Mouse (Mus musculus) hindbrain, embryonic 12.5 days (tissue): ENCODE measurements around the gene Gm7030. TPM values are rescaled to one million over a fixed set of nuclear protein-coding genes. Genes with fewer than 3 reads are reported as not detected.
"Not testable (repeated sequence)": the region's sequence is repeated elsewhere in the genome, so short reads cannot be mapped to it uniquely, and the experiment has no call there.

Experiments used
- ATAC-seq: fragments of 200-750 bp; cut with Nextera tagmentation; 2 replicates; pipeline ENCODE4 v1.8.0; 2017; ENCODE audit warnings: moderate TSS enrichment; ENCODE audit not compliant: low FRiP score
- H3K27ac ChIP-seq: fragments of 300-500 bp; sonication (generic); 2 replicates; pipeline ENCODE4 v1.5.1; 2016; ENCODE audit warnings: mild to moderate bottlenecking
- H3K27me3 ChIP-seq: fragments of 300-500 bp; sonication (generic); 2 replicates; pipeline ENCODE4 v1.6.1; 2016; ENCODE audit warnings: mild to moderate bottlenecking
- H3K36me3 ChIP-seq: fragments of 300-500 bp; sonication (generic); 2 replicates; pipeline ENCODE4 v1.6.1; 2016; ENCODE audit warnings: mild to moderate bottlenecking
- H3K4me1 ChIP-seq: fragments of 300-500 bp; sonication (generic); 2 replicates; pipeline ENCODE4 v1.6.1; 2016
- H3K4me2 ChIP-seq: fragments of 300-500 bp; sonication (generic); replicated peaks from 2 replicates; pipeline ENCODE4 v1.6.1; 2016; ENCODE audit warnings: mild to moderate bottlenecking
- H3K4me3 ChIP-seq: fragments of 300-500 bp; sonication (generic); 2 replicates; pipeline ENCODE4 v1.5.1; 2016; ENCODE audit warnings: mild to moderate bottlenecking
- H3K9ac ChIP-seq: fragments of 300-500 bp; sonication (generic); 2 replicates; pipeline ENCODE4 v1.6.1; 2016; ENCODE audit warnings: mild to moderate bottlenecking, moderate library complexity
- H3K9me3 ChIP-seq: fragments of 300-500 bp; sonication (generic); replicated peaks from 2 replicates; pipeline ENCODE4 v1.6.1; 2016; ENCODE audit warnings: mild to moderate bottlenecking
- WGBS: fragments of 180-500 bp; shearing (Covaris S2); methylation state at CpG from one replicate; pipeline ENCODE4 v1.1.7; 2016; 5-methylcytosine and 5-hydroxymethylcytosine counted together
- polyA plus RNA-seq: library from polyadenylated mRNA; unstranded; fragments of >200 nt; fragmentation: Nextera tagmentation; extraction: Ambion mirVana; gene quantifications from 2 replicates; pipeline ENCODE4 v1.2.1, GENCODE M21; 2016

Gm7030 gene
- polyA plus RNA-seq, 1 experiment from 2014 or later: not detected

- not testable (repeated sequence) for H3K27ac ChIP-seq, H3K36me3 ChIP-seq, H3K9me3 ChIP-seq, H3K4me1 ChIP-seq, ATAC-seq, H3K9ac ChIP-seq, H3K4me2 ChIP-seq, H3K4me3 ChIP-seq
- WGBS: 67% methylated on average over 3 of the region's 3 CpGs
- peaks cover 39% of the 10 kb centered on the region for H3K27me3 ChIP-seq
Measured at GRCm38 (mm10) chr17:36124111-36124510, 5.1 kb downstream of the Gm7030 start.

- H3K4me2 ChIP-seq, H3K27ac ChIP-seq, ATAC-seq, H3K9ac ChIP-seq, H3K36me3 ChIP-seq, H3K4me3 ChIP-seq, H3K9me3 ChIP-seq, H3K4me1 ChIP-seq: not testable (repeated sequence)
- 10% methylated on average over 8 of the region's 8 CpGs for WGBS
- peaks cover 41% of the 10 kb centered on the region for H3K27me3 ChIP-seq
Measured at GRCm38 (mm10) chr17:36121352-36122020, 7.7 kb downstream of the Gm7030 start, which contains the start of gene Gm19684. TSS of gene Gm19684 (plus strand) at chr17:36121678.

GRCm38 (mm10) chr17:36120839-36121238 is 8.4 kb downstream of the Gm7030 start:
- not testable (repeated sequence) for H3K9ac ChIP-seq, H3K36me3 ChIP-seq, H3K4me1 ChIP-seq, H3K4me3 ChIP-seq, ATAC-seq, H3K4me2 ChIP-seq, H3K9me3 ChIP-seq, H3K27ac ChIP-seq
- WGBS: 22% methylated on average over 18 of the region's 18 CpGs
- H3K27me3 ChIP-seq: peaks cover 41% of the 10 kb centered on the region

GRCm38 (mm10) chr17:36116545-36116944 is 12.7 kb downstream of the Gm7030 start:
- H3K27ac ChIP-seq, H3K9me3 ChIP-seq, H3K4me1 ChIP-seq, H3K4me3 ChIP-seq, H3K36me3 ChIP-seq, ATAC-seq, H3K9ac ChIP-seq, H3K4me2 ChIP-seq: not testable (repeated sequence)
- 22% methylated on average over 3 of the region's 3 CpGs for WGBS
- peaks cover 38% of the 10 kb centered on the region for H3K27me3 ChIP-seq

GRCm38 (mm10) chr17:36113979-36114593 is 15.1 kb downstream of the Gm7030 start:
- not testable (repeated sequence) for H3K9ac ChIP-seq, H3K36me3 ChIP-seq, H3K9me3 ChIP-seq, H3K27ac ChIP-seq, ATAC-seq, H3K4me2 ChIP-seq, H3K4me3 ChIP-seq, H3K4me1 ChIP-seq
- peaks cover 29% of the 10 kb centered on the region for H3K27me3 ChIP-seq
- 18% methylated on average over 6 of the region's 6 CpGs for WGBS

GRCm38 (mm10) chr17:36111510-36111868 is 17.7 kb downstream of the Gm7030 start:
- H3K27me3 ChIP-seq: peaks cover 26% of the 10 kb centered on the region
- 2% methylated on average over 10 of the region's 10 CpGs for WGBS
- ATAC-seq: not testable (repeated sequence)

GRCm38 (mm10) chr17:36110641-36111509 is 18.4 kb downstream of the Gm7030 start:
- Histone ChIP-seq H3K27me3 (peaks cover 26% of the 10 kb centered on the region), H3K4me3 (peak overlapping the region; percentile 35), H3K9ac (peak overlapping the region; percentile 43; the same call in 1 of the 2 replicates), H3K4me2 (peak overlapping the region; percentile 76)
- not testable (repeated sequence) for H3K27ac ChIP-seq, H3K9me3 ChIP-seq, H3K36me3 ChIP-seq, H3K4me1 ChIP-seq
- ATAC-seq: peak; percentile 44; the same call in 1 of the 2 replicates
- WGBS: under 1% methylated on average over 57 of the region's 57 CpGs

More at GRCm38 (mm10) chr17:36111510-36111868, 17.7 kb downstream of the Gm7030 start:
- H3K4me1 ChIP-seq, H3K9me3 ChIP-seq, H3K36me3 ChIP-seq, H3K27ac ChIP-seq: not testable (repeated sequence)
- Histone ChIP-seq H3K9ac (peak overlapping the region; percentile 43; the same call in 1 of the 2 replicates), H3K4me3 (peak overlapping the region; percentile 35), H3K4me2 (peak overlapping the region; percentile 76)

GRCm38 (mm10) chr17:36110129-36110528 is 19.1 kb downstream of the Gm7030 start:
- WGBS: 58% methylated on average over 3 of the region's 3 CpGs
- H3K4me2 ChIP-seq: not testable (repeated sequence)
- ATAC-seq: 0 out of 2 replicates have a peak, but pooled peaks have one; percentile 7

GRCm38 (mm10) chr17:36102091-36102490 is 27.1 kb downstream of the Gm7030 start:
- H3K4me3 ChIP-seq, H3K4me2 ChIP-seq, ATAC-seq, H3K4me1 ChIP-seq, H3K27me3 ChIP-seq, H3K36me3 ChIP-seq, H3K27ac ChIP-seq, H3K9me3 ChIP-seq, H3K9ac ChIP-seq: not testable (repeated sequence)
- WGBS: 84% methylated on average over 12 of the region's 12 CpGs

More at GRCm38 (mm10) chr17:36110129-36110528, 19.1 kb downstream of the Gm7030 start:
- not testable (repeated sequence) for H3K36me3 ChIP-seq, H3K9me3 ChIP-seq, H3K27ac ChIP-seq, H3K4me3 ChIP-seq, H3K9ac ChIP-seq, H3K4me1 ChIP-seq
- peaks cover 26% of the 10 kb centered on the region for H3K27me3 ChIP-seq

- not testable (repeated sequence) for H3K36me3 ChIP-seq, H3K9me3 ChIP-seq, H3K4me2 ChIP-seq, H3K27ac ChIP-seq, H3K4me1 ChIP-seq, H3K9ac ChIP-seq, ATAC-seq, H3K4me3 ChIP-seq, H3K27me3 ChIP-seq
- 53% methylated on average over 2 of the region's 2 CpGs for WGBS
Measured at GRCm38 (mm10) chr17:36099603-36100002, 29.6 kb downstream of the Gm7030 start.

GRCm38 (mm10) chr17:36093936-36094335 is 35.3 kb downstream of the Gm7030 start:
- ATAC-seq: no peak
- Histone ChIP-seq H3K27ac (no peak overlapping the region), H3K27me3 (no peaks in the 10 kb centered on the region), H3K9ac (no peak overlapping the region), H3K9me3 (no peaks in the 10 kb centered on the region), H3K4me2 (no peak overlapping the region), H3K4me1 (no peaks in the 10 kb centered on the region), H3K4me3 (no peak overlapping the region), H3K36me3 (no peaks in the 10 kb centered on the region)
- WGBS: 25% methylated on average over 3 of the region's 3 CpGs

- not testable (repeated sequence) for H3K4me2 ChIP-seq, H3K27me3 ChIP-seq, H3K4me3 ChIP-seq, ATAC-seq, H3K9ac ChIP-seq, H3K4me1 ChIP-seq, H3K9me3 ChIP-seq, H3K36me3 ChIP-seq, H3K27ac ChIP-seq
Measured at GRCm38 (mm10) chr17:36092520-36092919, 36.7 kb downstream of the Gm7030 start.
